Mouse (Mus musculus) kidney, postnatal 0 days (tissue): ENCODE data around the gene Dnajc14. TPM values are rescaled to one million over a fixed set of nuclear protein-coding genes. Genes with fewer than 3 reads are reported as not detected.
A peak's percentile ranks its signal among the peaks of the same experiment; 100 is the strongest.
"Not testable (repeated sequence)": the region's sequence is repeated elsewhere in the genome, so short reads cannot be mapped to it uniquely, and the experiment has no call there.

Experiments
- ATAC-seq: fragments of 200-750 bp; cut with Nextera tagmentation; replicated peaks from 2 replicates; pipeline ENCODE4 v1.8.0; 2017; ENCODE audit warnings: low read depth, moderate number of reproducible peaks, moderate TSS enrichment, moderate library complexity; ENCODE audit not compliant: low FRiP score
- DNase-seq: peaks from one replicate; pipeline ENCODE4 v3.0.0-alpha.2; 2016; ENCODE audit warnings: low spot score
- H3K27ac ChIP-seq: fragments of 300-500 bp; sonication (generic); 2 replicates; pipeline ENCODE4 v1.5.1; 2014; ENCODE audit warnings: mild to moderate bottlenecking
- H3K27me3 ChIP-seq: fragments of 300-500 bp; sonication (generic); 2 replicates; pipeline ENCODE4 v1.6.1; 2014; ENCODE audit warnings: low read length, mixed read lengths; ENCODE audit not compliant: insufficient read depth
- H3K36me3 ChIP-seq: fragments of 300-500 bp; sonication (generic); 2 replicates; pipeline ENCODE4 v1.6.1; 2014; ENCODE audit warnings: low read length, mixed read lengths; ENCODE audit not compliant: insufficient read depth
- H3K4me1 ChIP-seq: fragments of 300-500 bp; sonication (generic); replicated peaks from 2 replicates; pipeline ENCODE4 v1.6.1; 2014; ENCODE audit warnings: antibody characterized with exemption, low read length, mixed read lengths; ENCODE audit not compliant: insufficient read depth
- H3K4me2 ChIP-seq: fragments of 300-500 bp; sonication (generic); 2 replicates; pipeline ENCODE4 v1.6.1; 2014; ENCODE audit warnings: mild to moderate bottlenecking, low read length, moderate library complexity, mixed read lengths
- H3K4me3 ChIP-seq: fragments of 300-500 bp; sonication (generic); replicated peaks from 2 replicates; pipeline ENCODE4 v1.5.1; 2014; ENCODE audit warnings: low read depth, low read length
- H3K9ac ChIP-seq: fragments of 300-500 bp; sonication (generic); 2 replicates; pipeline ENCODE4 v1.6.1; 2014; ENCODE audit warnings: low read depth, low read length
- H3K9me3 ChIP-seq: fragments of 300-500 bp; sonication (generic); replicated peaks from 2 replicates; pipeline ENCODE4 v1.6.1; 2016; ENCODE audit warnings: low read length, inconsistent platforms, mixed read lengths
- CTCF ChIP-seq: IDR thresholded peaks from 2 replicates; pipeline ENCODE4 v1.5.1; 2016; ENCODE audit warnings: antibody characterized with exemption, low read depth, mild to moderate bottlenecking, moderate library complexity
- WGBS: fragments of 180-500 bp; shearing (Covaris S2); extraction: QIAGEN DNeasy Blood & Tissue Kit; methylation state at CpG from one replicate; pipeline ENCODE4 v1.1.7; 2014; 5-methylcytosine and 5-hydroxymethylcytosine counted together
- polyA plus RNA-seq: library from polyadenylated mRNA; unstranded; fragments of >200 nt; fragmentation: Nextera tagmentation; extraction: Ambion mirVana; gene quantifications from 2 replicates; pipeline ENCODE4 v1.2.1, GENCODE M21; 2015

Gene Dnajc14
- polyA plus RNA-seq, 1 experiment from 2014 or later, result 46.2 TPM

DNA sequence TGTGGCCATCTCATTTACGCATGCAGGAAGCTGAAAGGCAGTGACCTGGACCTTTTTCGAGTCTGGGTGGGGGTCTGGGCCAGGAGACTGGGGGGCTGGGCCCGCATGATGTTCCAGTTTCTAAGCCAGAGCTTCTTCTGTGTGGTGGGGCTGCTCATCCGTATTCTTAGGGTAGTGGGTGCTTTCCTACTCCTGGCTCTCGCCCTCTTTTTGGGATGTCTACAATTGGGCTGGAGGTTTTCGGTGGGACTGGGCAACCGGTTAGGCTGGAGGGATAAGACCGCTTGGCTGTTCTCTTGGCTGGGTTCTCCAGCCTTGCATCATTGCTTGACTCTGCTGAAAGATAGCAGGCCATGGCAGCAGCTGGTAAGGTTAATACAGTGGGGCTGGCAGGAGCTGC, 3.2 kb downstream of the Dnajc14 start:
- no peak for TF ChIP-seq CTCF
- Histone ChIP-seq H3K27me3 (no peaks in the 10 kb centered on the region), H3K4me2 (peak overlapping the region; percentile 72), H3K27ac (no peak overlapping the region), H3K36me3 (no peaks in the 10 kb centered on the region; the same call in 1 of the 2 replicates), H3K4me1 (peaks cover 33% of the 10 kb centered on the region), H3K9me3 (no peaks in the 10 kb centered on the region), H3K4me3 (peak overlapping the region; percentile 74), H3K9ac (0 out of 2 replicates have a peak overlapping the region, but pooled peaks have one; percentile 23)
- DNase-seq, result no peak
- 84% methylated on average over 8 of the region's 8 CpGs for WGBS
- no peak for ATAC-seq

DNA sequence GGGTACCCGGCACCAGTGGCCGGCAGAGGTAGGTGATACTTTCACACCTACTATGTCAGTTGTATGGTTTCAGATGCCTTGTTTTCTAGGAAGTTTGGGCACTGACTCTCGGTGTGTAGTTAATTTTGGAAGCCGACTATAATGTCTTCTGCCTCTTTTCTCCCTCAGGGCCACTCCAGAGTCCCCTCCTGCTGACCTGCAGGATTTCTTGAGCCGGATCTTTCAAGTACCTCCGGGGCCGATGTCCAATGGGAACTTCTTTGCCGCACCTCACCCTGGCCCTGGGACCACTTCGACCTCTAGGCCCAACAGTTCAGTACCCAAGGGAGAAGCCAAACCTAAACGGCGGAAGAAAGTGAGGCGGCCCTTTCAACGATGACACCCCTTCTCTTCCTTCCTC, 13.2 kb downstream of the Dnajc14 start, which contains the start of gene Sarnp:
Gene Sarnp, plus strand, starts transcription at position 301 of the 400 bp plus-strand sequence.
- H3K4me3 ChIP-seq, result no peak within 1 kb of the TSS
- H3K9me3 ChIP-seq, result no peaks in the 10 kb centered on the region
- TF ChIP-seq CTCF, result no peak
- ATAC-seq (no peak), DNase-seq (no peak)
- no peaks in the 10 kb centered on the region for H3K4me1 ChIP-seq
- no peak within 1 kb of the TSS for H3K27ac ChIP-seq
- no peak within 1 kb of the TSS for H3K4me2 ChIP-seq
- 86% methylated on average over 13 of the region's 13 CpGs for WGBS
- H3K9ac ChIP-seq, result no peak within 1 kb of the TSS
- no peaks in the 10 kb centered on the region for H3K27me3 ChIP-seq
- peaks cover 45% of the 10 kb centered on the region for H3K36me3 ChIP-seq

DNA sequence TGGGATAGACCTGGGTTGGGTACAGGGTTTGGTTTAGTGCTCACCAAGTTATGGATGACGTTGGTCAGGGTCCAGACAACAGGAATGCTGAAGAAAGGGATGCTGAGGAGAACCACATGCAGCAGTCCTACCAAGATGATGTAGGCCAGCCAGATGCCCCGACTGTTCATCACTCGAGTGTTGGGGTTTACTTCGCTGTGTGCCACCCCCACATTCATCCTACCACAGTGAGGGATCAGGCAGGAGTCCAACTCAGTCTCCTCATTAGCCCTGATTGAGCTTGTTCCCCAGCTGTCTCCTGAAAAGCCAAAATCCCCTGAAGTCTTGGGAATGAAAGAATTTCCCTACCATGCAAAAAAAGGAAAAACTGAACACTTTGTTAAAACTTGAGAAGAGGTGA, 16.4 kb downstream of the Dnajc14 start:
- WGBS, result 85% methylated on average over 4 of the region's 4 CpGs
- peaks cover 29% of the 10 kb centered on the region for H3K36me3 ChIP-seq
- TF ChIP-seq CTCF, result no peak
- H3K27me3 ChIP-seq, result no peaks in the 10 kb centered on the region
- DNase-seq, result no peak
- H3K9me3 ChIP-seq, result no peaks in the 10 kb centered on the region
- H3K4me1 ChIP-seq, result peaks cover 4% of the 10 kb centered on the region; the same call in 1 of the 2 replicates
- H3K9ac ChIP-seq, result no peak overlapping the region
- ATAC-seq, result no peak
- no peak overlapping the region for H3K4me3 ChIP-seq
- no peak overlapping the region for H3K27ac ChIP-seq
- H3K4me2 ChIP-seq, result no peak overlapping the region

DNA sequence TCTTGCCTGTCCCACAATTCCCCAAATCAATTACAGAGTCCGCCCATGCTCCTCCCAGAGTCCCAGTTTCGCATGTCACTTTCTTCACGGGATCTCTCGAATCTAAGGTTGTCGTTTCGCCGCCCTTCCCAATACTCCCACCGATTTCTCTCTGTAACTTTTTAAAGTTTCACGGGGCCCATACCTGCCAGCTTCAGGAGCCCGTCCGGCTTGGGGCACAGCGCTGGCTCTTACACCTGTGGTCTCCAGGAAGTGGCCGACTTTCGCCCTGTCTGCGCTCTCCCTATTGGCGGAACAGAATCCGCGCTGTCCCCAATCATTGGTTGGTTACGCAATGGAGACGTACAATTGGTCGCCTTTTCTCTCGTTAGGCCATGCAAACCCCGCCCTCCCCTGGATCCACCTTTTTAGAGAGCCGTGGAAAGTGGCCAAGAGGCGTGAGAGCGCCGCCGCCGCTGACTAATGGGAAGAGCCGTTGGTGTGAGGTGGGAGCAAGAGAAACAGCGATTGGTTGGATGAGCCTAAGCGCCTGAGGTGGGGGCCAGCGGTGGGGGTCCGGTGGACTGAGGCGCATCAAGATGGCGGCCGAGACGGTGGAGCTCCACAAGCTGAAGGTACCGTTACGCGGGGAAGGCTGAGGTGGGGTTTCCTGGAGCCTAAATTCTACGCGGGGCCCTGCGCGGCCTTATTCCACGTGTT, 17.6 kb downstream of the Dnajc14 start, which contains the start of gene Ormdl2:
Gene Ormdl2, minus strand, starts transcription at position 288 of the 699 bp plus-strand sequence.
- Histone ChIP-seq H3K4me3 (peak within 1 kb of the TSS; percentile 94), H3K36me3 (peaks cover 18% of the 10 kb centered on the region), H3K4me1 (peaks cover 4% of the 10 kb centered on the region; the same call in 1 of the 2 replicates), H3K9me3 (no peaks in the 10 kb centered on the region), H3K9ac (peak within 1 kb of the TSS; percentile 82), H3K4me2 (peak within 1 kb of the TSS; percentile 87), H3K27me3 (no peaks in the 10 kb centered on the region), H3K27ac (peak within 1 kb of the TSS; percentile 60; the same call in 1 of the 2 replicates)
- ATAC-seq, result peak; percentile 100
- DNase-seq, result peak; percentile 100
- TF ChIP-seq CTCF, result peak; percentile 30; the same call in 1 of the 2 replicates
- WGBS, result 1% methylated on average over 46 of the region's 46 CpGs

DNA sequence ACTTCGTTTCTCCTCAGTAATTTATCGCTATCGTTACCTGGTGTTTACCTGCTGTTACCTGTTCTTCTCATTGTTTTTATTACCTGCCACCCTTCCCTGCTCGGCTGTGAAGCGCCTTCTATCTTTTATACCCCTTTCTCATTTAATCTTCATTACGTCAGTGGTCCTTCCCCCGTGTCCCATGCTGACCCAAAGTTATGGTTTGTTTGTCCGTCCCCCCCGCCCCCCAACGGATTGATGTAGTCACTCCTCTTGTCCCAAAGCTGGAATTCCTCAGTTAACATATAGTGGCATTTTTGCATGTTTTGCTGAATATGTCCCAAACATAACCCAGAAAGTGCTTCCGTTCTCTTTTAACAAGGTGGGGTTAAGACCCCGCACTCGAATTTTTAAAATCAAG, 18.3 kb downstream of the Dnajc14 start:
- Histone ChIP-seq H3K9me3 (no peaks in the 10 kb centered on the region), H3K27me3 (no peaks in the 10 kb centered on the region), H3K27ac (peak overlapping the region; percentile 60; the same call in 1 of the 2 replicates), H3K36me3 (peaks cover 13% of the 10 kb centered on the region), H3K4me1 (peaks cover 4% of the 10 kb centered on the region; the same call in 1 of the 2 replicates), H3K9ac (peak overlapping the region; percentile 82), H3K4me3 (peak overlapping the region; percentile 94), H3K4me2 (peak overlapping the region; percentile 87)
- ATAC-seq (no peak), DNase-seq (no peak)
- no peak for TF ChIP-seq CTCF
- 3% methylated on average over 13 of the region's 13 CpGs for WGBS

DNA sequence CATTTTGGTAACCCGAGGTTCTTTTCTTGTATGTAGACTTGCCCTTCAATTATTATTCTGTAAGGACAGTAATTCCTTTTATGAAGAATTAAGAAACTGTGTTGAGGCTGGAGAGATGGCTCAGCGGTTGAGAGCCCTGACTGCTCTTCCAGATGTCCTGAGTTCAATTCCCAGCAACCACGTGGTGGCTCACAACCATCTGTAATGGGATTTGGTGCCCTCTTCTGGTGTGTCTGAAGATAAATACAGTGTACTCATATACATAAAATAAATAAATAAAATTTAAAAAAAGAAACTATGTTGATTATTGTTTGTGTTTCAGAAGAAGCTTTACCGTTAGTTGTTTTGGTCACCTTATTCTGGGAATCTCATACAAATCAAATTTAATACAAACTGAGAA, 19.2 kb downstream of the Dnajc14 start:
- not testable (repeated sequence) for H3K27me3 ChIP-seq, ATAC-seq, DNase-seq, H3K27ac ChIP-seq, H3K4me1 ChIP-seq, H3K9ac ChIP-seq, H3K9me3 ChIP-seq, H3K4me3 ChIP-seq
- peak; percentile 21; the same call in 1 of the 2 replicates for TF ChIP-seq CTCF
- 78% methylated on average over 4 of the region's 4 CpGs for WGBS
- Histone ChIP-seq H3K4me2 (peak overlapping the region; percentile 87), H3K36me3 (peaks cover 12% of the 10 kb centered on the region; the same call in 1 of the 2 replicates)
